Mouse (Mus musculus) C2C12 (cell line): ENCODE measurements around the gene Tomm22. TPM values are rescaled to one million over a fixed set of nuclear protein-coding genes. Genes with fewer than 3 reads are reported as not detected.

Source experiments
- H3K27me3 ChIP-seq: one replicate; pipeline ENCODE4 v1.6.1; 2011; ENCODE audit not compliant: control insufficient read depth, insufficient read depth, insufficient read length
- H3K36me3 ChIP-seq: one replicate; pipeline ENCODE4 v1.6.1; 2011; ENCODE audit not compliant: control insufficient read depth, insufficient read depth
- H3K4me3 ChIP-seq: one replicate; pipeline ENCODE4 v1.5.1; 2011; ENCODE audit warnings: mild to moderate bottlenecking, control low read depth; ENCODE audit not compliant: poor library complexity, insufficient read depth, severe bottlenecking
- H3K79me2 ChIP-seq: one replicate; pipeline ENCODE4 v1.6.1; 2011; ENCODE audit not compliant: control insufficient read depth, insufficient read depth
- H3K79me3 ChIP-seq: one replicate; pipeline ENCODE4 v1.6.1; 2011; ENCODE audit warnings: low read depth, control low read depth
- H3ac ChIP-seq: one replicate; pipeline ENCODE3; 2011; ENCODE audit warnings: low read depth; ENCODE audit not compliant: control insufficient read depth, insufficient read length
- CEBPB ChIP-seq: IDR thresholded peaks from one replicate; pipeline ENCODE4 v1.6.1; 2011; ENCODE audit warnings: low read depth, mild to moderate bottlenecking, control low read depth, moderate library complexity
- CTCF ChIP-seq: IDR thresholded peaks from one replicate; pipeline ENCODE4 v1.5.1; 2011; ENCODE audit not compliant: control insufficient read depth, insufficient read depth, insufficient read length
- FOSL1 ChIP-seq: IDR thresholded peaks from one replicate; pipeline ENCODE4 v1.8.0; 2011; ENCODE audit warnings: mild to moderate bottlenecking, low read length; ENCODE audit not compliant: poor library complexity, insufficient read depth, severe bottlenecking
- MAX ChIP-seq: IDR thresholded peaks from one replicate; pipeline ENCODE4 v1.6.1; 2011; ENCODE audit warnings: mild to moderate bottlenecking, control low read depth
- MYOD1 ChIP-seq: IDR thresholded peaks from one replicate; pipeline ENCODE4 v1.6.1; 2011; ENCODE audit warnings: low read depth; ENCODE audit not compliant: control insufficient read depth, insufficient read length
- MYOG ChIP-seq: IDR thresholded peaks from one replicate; pipeline ENCODE4 v1.6.1; 2011; ENCODE audit not compliant: control insufficient read depth, insufficient read length; ENCODE audit errors: extremely low read depth
- USF1 ChIP-seq: IDR thresholded peaks from one replicate; pipeline ENCODE4 v1.6.1; 2011; ENCODE audit warnings: low read depth, mild to moderate bottlenecking, control low read depth, moderate library complexity
- polyA plus RNA-seq: library from polyadenylated mRNA; unstranded; fragments of >200 nt; fragmentation: generic; extraction: Trizol; gene quantifications from one replicate; pipeline ENCODE4 v1.2.1, GENCODE M21; 2012; ENCODE audit warnings: missing spikeins

Tomm22 gene
- polyA plus RNA-seq, 1 experiment, result 171 TPM

DNA sequence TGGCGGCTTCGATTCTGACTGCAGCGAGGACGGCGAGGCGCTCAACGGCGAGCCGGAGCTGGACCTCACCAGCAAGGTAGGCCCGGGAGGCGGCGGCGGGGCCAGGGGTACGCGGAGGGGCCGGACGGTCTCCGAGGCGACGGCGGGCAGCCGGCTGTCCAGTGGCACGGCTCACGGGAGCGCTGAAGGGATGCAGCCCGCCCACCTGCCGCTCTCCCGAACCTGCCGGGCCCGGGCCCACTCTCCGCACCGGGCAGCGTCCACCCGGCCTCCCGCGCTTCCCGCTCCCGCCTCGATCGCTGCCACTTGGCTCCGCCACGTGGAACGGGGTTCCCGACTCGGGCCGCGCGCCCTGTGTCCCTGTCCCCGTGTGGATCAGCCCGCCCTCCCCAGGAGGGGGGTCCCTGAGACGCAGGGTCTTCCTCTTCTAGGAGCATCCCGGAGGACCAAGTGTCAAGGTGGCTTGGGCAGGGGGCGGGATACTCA, 20.4 kb downstream of the Tomm22 start:
- TF ChIP-seq MAX, result peak; percentile 75
- TF ChIP-seq FOSL1, result no peak
- H3K27me3 ChIP-seq, result no peaks in the 10 kb centered on the region
- peaks cover 11% of the 10 kb centered on the region for H3K36me3 ChIP-seq
- peaks cover 54% of the 10 kb centered on the region for H3K79me3 ChIP-seq
- H3K4me3 ChIP-seq, result peak overlapping the region; percentile 93
- H3K79me2 ChIP-seq, result peaks cover 68% of the 10 kb centered on the region
- H3ac ChIP-seq, result peak overlapping the region; percentile 92

DNA sequence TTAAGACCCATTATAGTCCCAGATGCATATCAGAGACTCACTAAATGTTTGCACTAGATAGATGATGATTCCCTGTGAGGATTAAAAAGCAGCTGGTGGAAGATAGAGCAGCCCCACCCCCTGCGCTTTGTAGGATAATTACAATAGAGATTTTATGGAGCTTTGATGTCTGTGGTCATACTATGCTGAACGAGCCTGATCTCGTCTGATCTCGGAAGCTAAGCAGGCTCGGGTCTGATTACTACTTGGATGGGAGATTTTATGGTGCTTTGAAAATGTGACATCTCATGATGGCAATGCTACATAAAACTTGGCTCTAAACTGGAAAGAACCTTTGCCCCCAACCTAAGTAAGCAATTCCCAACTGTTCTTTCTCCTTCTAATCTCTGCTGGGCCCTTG, 21.7 kb downstream of the Tomm22 start:
- Histone ChIP-seq H3K4me3 (no peak overlapping the region), H3K79me2 (peaks cover 68% of the 10 kb centered on the region), H3ac (no peak overlapping the region)

DNA sequence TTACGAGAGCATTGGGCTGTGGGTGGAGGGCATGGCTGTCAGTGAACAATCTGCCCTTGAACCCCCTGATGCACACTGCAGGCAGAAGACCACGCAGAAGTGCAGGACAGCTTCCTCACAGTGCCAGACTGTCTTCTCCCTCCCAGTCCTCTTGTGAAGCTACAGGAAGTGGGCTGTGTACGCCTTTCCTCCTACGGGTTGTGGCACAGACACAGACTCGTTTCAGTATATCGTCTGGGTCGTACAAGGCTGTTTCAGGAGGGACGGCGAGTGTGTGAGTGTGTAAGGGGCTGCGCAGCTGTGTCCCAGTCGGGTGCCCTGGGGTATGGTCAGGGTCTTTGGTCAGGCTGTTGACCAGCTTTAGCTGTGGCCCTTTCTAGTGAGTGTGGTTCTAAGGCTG, 23.1 kb downstream of the Tomm22 start:
- no peak overlapping the region for H3ac ChIP-seq
- TF ChIP-seq MYOD1 (no peak), CEBPB (no peak)
- H3K79me3 ChIP-seq, result peaks cover 58% of the 10 kb centered on the region

More for the DNA sequence above, 21.7 kb downstream of the Tomm22 start:
- H3K27me3 ChIP-seq, result no peaks in the 10 kb centered on the region
- H3K79me3 ChIP-seq, result peaks cover 52% of the 10 kb centered on the region
- TF ChIP-seq CTCF (no peak), MYOG (no peak), CEBPB (no peak), MYOD1 (no peak), USF1 (no peak), FOSL1 (no peak), MAX (no peak)
- H3K36me3 ChIP-seq, result peaks cover 18% of the 10 kb centered on the region

DNA sequence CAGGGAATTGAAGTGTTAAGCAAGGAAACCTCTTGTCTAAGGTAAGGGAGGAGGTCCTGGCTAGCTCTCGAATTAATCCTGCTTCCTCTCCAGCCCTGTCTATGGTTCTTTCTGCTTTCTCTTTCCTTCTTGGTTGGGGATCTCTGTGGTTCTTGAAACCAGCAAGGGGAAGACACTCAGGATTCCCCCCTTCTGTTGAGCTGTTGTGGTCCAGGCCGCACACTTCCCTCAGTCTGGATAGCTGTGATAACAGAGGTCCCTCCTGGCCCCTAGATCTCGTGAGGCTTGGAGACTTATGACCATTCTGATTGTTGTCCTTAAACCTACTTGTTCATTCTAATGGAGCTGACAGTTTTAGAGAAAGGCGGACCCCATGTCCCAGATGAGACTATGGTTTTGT, 23.9 kb downstream of the Tomm22 start:
- H3K27me3 ChIP-seq, result no peaks in the 10 kb centered on the region
- H3ac ChIP-seq, result no peak overlapping the region
- H3K79me3 ChIP-seq, result peaks cover 58% of the 10 kb centered on the region
- H3K79me2 ChIP-seq, result peaks cover 87% of the 10 kb centered on the region
- TF ChIP-seq MYOD1 (no peak), USF1 (no peak), MYOG (no peak), CTCF (no peak), CEBPB (no peak), FOSL1 (no peak)
- H3K36me3 ChIP-seq, result peaks cover 18% of the 10 kb centered on the region
- no peak overlapping the region for H3K4me3 ChIP-seq

More for the DNA sequence above, 23.1 kb downstream of the Tomm22 start:
- no peaks in the 10 kb centered on the region for H3K27me3 ChIP-seq
- peaks cover 80% of the 10 kb centered on the region for H3K79me2 ChIP-seq
- peaks cover 18% of the 10 kb centered on the region for H3K36me3 ChIP-seq
- H3K4me3 ChIP-seq, result no peak overlapping the region

DNA sequence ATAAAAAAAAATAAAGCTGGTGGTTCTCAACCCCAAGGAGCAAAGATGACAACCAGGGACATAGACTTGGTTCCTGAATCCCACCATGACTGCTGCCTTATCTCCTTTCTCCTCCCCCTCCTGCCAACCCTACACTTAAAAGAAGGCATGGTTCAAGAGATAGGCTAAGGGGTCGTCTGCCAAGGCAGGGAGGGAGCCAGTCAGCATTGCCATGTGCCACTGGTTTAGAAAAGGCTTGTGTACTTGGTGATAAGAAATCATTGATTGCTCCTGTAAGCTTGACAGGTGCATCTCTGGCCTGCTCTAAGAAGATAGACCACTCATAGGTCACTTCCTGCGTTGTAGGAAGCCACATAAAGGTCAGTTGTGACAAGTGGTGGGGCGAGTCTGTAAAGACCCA, 24.9 kb downstream of the Tomm22 start:
- Histone ChIP-seq H3K79me3 (peaks cover 58% of the 10 kb centered on the region), H3K4me3 (no peak overlapping the region), H3K36me3 (peaks cover 18% of the 10 kb centered on the region), H3K27me3 (no peaks in the 10 kb centered on the region), H3ac (no peak overlapping the region), H3K79me2 (peaks cover 89% of the 10 kb centered on the region)
- TF ChIP-seq CTCF (no peak), USF1 (no peak), MYOG (no peak), MAX (no peak), FOSL1 (no peak), MYOD1 (no peak), CEBPB (no peak)

DNA sequence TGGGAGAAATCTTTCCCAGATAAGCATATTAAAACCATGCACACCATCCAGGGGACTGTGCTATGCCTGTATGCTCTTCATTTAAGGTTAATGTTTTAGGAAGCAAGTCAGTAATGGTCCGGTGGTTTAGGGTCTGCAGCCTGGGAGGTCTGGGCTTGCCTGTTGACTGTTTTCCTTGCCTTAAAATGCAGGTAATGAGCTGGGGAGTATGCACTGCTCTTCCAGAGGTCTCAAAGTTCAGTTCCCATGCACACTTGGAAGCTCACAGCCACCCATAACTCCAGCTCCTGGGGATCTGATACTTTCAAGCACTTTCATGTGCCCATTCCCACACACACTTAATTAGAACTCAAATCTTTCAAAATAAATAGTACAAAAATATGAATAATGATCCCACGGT, 25.8 kb downstream of the Tomm22 start:
- H3K79me3 ChIP-seq, result peaks cover 55% of the 10 kb centered on the region
- H3K36me3 ChIP-seq, result peaks cover 18% of the 10 kb centered on the region
- TF ChIP-seq CTCF, result no peak
- no peak for TF ChIP-seq USF1
- no peak for TF ChIP-seq MYOD1
- no peak for TF ChIP-seq CEBPB
- TF ChIP-seq MYOG, result no peak
- no peak for TF ChIP-seq MAX
- TF ChIP-seq FOSL1, result no peak
- no peak overlapping the region for H3K4me3 ChIP-seq
- no peak overlapping the region for H3ac ChIP-seq
- peaks cover 81% of the 10 kb centered on the region for H3K79me2 ChIP-seq
- H3K27me3 ChIP-seq, result no peaks in the 10 kb centered on the region
